Mouse (Mus musculus): ENCODE data around the gene Helb.
"Not testable (repeated sequence)": the region's sequence is repeated elsewhere in the genome, so short reads cannot be mapped to it uniquely, and the experiment has no call there.

Helb gene

DNA sequence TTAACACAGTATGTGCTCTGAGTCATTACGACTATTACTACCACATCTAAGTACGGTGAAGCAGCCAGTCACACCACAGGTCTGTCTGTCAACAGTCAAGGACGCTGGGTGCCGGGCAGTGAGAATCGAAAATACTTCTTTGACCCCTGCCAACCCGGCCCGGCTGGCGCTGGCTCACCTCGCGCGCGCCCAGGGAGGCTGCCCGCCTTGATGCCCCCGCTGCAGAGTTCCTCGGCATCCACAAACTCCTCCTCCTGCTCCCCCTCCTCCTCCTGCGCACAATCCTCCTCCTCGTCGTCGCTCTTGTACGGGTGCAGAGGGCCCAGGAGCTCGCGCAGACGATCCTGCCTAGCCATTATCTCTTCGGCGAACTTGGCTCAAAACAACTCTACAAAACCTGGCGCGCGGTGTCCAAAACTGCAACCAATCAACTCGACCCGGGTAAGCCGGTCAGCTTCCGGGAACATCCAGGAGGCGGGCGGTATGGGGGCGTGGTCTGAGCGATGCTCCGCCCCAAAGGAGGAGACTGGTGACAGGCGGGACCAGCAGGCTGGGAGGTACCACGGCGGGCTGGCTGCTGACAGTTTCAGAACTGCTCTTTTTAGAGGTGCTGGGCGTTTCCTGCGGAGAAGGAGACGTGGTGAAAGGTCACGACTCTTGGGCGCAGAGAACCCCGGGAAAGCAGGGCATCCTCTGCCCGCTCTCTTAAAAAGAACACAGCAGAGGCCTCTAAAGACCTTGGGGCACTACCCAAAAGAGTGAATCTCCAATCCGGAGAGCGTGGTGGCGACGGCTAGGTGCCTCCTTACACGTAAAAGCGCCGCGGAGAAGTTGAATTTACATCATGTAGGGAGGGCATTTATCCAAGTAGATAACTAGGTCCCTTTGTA is at the start of gene Helb:
TSS of gene Helb (minus strand) at position 481 of the 890 bp plus-strand sequence.
- peak; percentile 99 for DNase-seq (ENCODE audit: low spot score)

DNA sequence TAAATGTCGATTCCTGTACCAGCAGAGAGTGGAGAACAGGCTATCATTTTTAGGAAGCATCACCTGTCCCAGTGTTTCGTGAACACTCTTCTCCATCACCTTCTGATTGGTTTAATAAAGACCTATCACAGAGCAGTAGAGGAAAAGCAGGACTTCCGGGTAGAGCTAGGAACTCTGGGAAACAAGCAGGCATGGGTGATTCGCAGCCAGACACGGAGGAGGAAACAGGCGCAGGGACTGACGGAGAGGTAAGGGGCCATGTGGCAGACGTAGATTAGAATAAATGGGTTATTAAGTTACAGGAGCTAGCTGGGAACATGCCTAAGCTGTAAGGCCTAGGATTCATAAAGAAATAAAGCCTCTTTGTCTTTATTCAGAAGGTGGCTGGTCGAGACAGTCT is 47.7 kb upstream of the Helb start:
- DNase-seq (ENCODE audit: low spot score), result no peak

DNA sequence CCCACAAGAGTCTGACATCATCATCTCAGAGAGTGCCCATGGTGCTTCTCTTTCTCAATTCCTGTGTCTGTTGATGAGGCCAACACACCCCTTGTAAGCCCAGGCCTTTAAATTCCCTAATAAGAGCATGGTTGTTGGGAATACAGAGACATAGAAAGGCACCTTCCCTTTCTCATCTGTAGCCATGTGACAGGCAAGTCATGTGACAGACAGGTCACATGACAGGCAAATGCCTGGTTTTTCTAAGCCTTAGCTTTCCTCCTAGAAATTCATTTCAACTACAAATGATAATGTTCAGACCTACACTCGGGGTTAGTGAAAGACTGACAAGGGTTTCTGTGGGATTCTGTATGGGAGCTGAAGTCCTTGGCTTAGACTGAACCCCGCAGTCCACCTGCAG is 41.1 kb upstream of the Helb start:
- DNase-seq (ENCODE audit: low spot score), result no peak

DNA sequence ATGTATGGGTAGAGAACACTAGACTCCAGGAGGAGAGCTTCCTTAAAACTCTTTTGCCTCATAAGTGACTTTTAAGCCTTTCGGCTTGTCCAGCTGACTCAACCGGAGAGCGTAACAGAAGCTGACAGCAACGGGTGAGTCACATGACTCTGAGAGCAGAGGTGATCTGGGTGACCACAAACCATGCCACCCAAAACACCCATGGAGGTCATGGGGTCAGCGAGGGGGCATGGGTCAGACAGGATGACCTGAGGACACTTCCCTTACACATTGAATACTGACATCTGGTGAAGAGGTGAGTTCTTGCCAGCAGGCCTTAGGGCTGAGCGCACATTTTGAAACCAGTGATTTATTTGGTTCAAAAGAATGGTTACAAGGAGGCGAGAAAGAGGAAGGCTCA is 38.9 kb upstream of the Helb start:
- no peak for DNase-seq (ENCODE audit: low spot score)

DNA sequence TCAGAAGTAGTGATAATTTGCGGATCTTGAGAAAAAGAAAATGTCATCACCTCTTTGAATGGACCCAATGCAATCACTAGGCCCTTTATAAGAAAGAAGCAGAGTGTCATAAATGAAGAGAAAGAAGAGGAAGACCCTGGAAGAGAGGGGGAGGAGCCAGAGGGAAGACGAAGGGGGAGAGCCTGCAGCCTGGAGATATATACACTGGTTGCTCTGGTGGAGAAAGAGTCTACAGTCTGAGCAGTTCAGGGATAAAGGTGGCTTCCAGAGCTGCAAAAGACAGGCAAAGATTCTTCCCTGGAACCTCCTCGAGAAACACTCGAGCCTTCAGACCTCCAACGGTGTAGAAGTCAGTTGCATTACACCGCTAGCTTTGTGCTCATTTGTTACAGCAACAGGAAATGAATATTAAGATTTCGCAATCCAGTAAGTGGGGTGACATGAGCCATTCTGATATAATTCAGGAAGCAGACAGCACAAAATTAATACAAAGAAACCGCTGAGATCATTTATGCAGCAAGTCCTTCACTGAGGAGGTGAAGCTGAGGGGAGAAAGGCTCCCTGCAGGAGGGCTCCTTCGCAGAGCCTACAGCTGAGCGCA is 28.2 kb upstream of the Helb start:
- DNase-seq (ENCODE audit: low spot score), result no peak

DNA sequence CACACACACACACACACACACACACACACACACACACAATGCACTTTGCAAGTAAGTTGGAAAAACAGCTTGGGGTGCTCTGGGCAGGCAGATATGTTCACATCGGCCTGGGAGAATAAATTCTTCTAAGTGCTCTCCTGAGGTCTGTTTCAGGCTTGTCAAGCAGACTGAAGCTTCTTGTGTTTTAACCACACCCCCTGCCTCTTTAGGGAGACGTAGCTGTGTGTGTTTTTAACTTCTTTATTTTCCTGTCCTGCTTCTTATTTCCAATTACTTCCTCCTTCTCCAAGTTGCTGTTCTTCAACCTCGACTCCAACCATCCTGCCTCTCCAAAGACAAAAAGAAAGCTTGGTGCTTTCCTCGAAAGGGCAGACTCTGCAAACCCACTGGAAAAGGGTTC is 27.4 kb upstream of the Helb start:
- no peak for DNase-seq (ENCODE audit: low spot score)

DNA sequence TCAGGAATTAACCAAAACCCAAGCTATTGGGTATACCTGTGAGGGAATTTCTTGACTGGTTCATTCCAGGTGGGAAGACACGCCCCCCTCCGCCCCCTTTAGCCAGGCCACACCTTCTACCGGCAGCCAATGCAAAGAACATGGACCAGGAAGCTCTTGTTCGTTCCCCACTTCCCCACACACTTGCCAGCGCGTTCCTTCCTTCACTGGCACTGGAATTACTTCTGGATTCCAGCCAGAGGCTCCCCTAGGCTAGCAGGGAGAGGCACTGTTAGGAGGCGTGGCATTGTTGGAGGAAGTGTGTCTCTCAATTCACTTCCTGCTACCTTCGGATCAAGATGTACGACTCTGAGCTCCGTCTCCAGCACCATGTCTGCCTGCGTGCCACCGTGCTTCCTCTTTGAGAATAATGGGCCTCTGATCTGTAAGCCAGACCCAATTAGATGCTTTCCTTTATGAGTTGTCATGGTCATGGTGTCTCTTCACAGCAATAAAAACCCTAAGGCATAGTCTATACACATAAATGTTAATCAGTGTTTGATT is 23.3 kb upstream of the Helb start:
- no peak for DNase-seq (ENCODE audit: low spot score)

DNA sequence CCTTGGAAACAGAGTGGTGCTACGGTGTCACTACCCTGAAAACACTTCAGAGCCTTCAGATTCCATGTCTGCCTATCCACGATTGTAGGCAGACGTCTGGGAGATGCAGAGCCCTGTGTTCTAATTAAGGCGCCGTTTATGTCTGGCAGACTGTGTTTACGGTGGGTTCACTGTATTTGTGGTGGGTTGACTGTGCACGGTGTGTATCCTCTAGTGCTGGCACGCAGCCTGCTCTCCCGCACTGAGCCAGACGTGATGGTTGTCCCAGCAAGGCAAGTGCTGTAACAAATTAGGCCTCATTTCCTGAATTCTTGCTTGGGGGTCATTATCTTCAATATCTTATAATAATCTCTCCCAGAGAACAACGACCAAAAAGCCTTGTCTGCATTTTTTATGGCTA is 20.9 kb upstream of the Helb start:
- no peak for DNase-seq (ENCODE audit: low spot score)

DNA sequence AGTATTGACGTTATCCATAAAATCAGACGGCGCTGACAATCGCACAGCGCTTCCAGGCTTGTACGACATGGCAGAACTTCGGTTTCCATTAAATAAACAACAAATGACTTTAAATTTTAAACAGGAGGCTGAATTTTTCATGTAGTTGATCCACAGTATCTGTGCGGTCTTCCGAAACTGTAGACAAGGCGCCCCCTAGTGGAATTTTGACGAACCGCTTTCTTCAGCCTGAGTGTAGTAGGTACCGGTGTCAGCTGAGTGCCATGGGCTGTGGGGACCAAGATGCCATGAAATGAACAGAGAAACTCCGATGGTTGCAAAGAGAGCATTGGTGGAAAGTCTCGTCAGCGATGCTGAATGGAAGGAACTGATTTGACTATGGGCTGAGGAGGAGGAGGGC is 17.8 kb upstream of the Helb start:
- DNase-seq (ENCODE audit: low spot score), result peak; percentile 55

DNA sequence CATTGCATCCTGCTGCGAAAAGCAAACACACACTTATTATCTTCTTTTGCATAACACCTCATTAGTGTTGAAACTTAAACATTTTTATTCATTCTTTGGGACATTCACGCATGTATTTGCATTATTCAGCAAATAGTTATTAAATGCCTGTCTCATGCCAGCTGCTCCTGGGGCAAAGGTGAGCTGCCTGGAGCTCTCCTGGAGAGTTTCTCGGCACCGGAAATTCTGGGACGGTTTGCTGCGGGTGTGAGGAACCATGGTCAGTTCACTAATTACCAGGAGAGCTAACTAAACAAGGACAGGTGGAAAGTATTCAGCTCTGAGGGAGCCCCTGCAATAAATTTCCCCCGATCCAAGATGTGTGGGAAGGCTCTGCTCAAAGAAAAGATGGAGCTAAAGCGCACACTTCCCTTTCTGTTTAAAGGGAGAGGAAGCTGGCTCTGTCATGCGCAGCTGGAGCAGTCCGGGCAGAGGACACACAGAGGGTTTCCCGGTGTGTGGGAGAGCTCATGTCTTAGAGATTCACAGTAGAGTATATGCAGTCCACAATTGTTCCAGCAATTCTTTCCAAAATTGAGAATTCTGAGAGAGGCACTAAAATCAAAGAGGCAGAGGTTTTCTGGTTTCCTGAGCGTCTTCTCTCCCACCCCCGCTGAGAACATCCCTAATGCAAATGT is 16.0 kb upstream of the Helb start:
- DNase-seq (ENCODE audit: low spot score), result no peak

DNA sequence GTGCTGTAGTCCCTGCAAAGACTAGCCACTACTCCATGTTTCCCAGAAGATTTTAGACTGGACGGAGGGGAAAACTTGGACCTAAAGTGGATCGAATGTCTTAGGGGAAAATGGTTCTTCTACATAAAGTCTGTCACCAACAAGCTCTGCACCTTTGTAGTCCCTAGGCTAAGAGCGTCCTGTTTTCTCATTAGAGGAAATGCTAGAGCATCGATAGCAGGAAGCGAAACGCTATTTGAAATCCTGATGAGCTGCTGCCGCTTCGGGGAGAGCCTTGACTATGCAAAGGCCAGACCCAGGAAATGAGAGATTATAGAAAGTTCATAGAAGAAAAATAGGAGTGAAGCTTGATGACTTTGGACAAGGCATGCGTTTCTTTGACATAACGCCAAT is 12.7 kb upstream of the Helb start:
- no peak for DNase-seq (ENCODE audit: low spot score)

DNA sequence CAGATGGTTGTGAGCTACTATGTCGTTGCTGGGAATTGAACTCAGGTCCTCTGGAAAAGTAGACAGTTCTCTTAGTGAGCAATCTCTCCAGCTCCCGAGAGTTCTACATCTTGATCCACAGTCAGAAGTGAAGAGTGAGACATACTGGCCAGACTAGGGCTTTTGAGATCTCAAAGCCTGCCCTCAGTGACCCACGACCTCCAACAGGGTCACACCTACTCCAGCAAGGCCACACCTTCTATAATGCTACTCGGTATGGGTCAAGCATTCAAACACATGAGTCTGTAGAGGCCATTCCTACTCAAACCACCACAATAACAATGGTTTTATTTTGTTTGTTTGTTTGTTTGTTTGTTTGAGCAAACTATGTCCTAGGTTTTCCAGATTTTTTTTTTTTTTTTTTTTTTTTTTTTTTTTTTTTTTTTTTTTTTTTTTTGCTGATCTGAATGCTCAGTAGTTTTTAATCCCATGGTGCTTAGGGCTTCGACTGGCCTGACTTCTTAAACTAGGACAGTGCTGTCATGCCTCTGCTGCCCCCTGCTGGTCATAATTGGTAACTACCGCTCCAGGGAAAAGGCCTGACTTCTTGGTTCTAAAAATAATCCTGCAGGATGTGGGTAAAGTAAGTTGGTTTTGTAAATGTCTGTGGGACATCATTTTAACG is 12.1 kb upstream of the Helb start:
- peak; percentile 87 for DNase-seq (ENCODE audit: low spot score)

DNA sequence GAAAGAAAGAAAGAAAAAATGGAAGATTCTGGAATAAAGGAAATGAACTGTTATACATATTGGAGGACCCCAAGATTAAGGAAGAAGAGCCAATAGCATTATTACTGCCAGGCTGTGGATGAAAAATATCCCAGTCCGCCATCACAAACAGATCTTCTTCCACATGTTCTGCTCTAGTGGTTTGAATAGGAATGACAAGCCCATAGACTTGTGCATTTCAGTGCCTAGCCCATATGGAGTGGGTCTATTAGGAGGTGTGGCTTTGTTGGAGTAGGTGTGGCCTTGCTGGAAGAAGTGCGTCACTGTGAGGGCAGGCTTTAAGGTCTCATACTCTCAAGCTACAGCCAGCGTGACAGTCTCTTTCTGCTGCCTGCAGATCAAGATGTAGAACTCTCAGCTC is 10.9 kb upstream of the Helb start:
- no peak for DNase-seq (ENCODE audit: low spot score)

DNA sequence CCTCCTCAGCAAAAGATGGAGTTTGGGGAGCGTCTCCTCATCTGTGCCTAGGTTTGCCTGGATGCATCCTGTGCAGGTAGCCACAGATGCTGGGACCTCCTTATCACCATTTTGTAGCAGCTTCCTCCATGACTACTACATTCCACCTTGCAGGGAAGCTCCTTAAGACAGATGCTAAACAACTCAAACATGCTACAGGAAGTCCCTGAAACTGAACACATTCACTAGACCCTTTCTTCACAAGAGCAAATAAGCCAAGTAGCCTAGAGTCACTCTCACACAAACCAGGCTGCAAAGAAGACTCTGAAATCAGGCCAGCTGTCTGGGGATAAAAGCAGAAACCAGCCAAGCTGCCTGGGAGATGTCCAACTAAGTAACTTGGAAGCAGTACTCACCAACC is 2.5 kb upstream of the Helb start:
- DNase-seq (ENCODE audit: low spot score), result no peak

DNA sequence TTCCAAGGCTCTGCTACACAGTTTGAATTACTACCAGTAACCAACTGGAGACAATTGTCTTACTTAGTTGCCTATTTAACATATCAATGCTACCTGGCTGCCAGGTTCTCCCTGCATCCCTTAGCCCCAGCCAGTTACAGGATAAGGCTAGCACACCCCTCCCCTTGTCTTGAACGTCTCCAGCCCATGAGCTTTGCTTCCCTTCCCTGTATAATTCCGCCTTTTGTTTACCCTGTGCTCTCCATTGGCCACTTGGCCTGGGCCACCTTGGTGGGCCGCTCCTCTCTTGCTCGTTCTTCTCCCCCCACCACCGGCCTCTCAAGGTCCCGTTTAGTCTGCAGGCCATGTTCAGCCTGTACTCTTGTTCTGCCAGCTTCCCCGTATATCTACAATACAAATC is 1.7 kb upstream of the Helb start:
- DNase-seq (ENCODE audit: low spot score), result no peak

DNA sequence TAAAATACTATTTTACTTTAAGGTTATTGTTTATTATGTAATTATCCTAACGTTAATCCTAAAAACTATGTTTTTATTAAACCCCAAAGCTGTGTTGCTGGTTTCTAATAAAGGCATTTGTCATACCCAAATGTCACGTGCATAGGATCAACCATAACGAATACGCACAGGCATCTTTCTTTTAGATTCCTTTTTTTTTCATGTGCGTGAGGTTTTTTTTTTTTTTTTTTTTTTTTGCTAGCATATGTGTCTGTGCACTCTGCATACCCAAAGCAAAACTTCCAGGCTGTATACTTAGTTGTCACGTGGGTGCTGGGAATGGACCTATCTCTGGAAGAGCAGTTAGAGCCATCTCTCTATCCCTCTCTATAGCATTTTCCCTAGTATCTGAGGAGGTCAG is 1.2 kb upstream of the Helb start:
- no peak for DNase-seq (ENCODE audit: low spot score)

DNA sequence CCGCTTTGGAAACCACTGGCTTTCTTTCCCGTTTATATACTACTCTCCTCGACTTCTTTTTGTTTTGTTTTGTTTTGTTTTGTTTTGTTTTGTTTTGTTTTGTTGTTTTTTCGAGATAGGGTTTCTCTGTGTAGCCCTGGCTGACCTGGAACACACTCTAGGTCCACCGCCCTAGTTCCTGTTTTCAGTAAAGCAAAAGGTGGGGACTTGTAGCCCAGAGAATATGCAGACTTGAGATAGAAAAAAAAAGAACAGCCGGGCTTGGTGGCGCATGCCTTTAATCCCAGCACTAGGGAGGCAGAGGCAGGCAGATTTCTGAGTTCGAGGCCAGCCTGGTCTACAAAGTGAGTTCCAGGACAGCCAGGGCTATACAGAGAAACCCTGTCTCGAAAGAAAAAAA is 695 bp upstream of the Helb start:
- not testable (repeated sequence) for DNase-seq (ENCODE audit: low spot score)

DNA sequence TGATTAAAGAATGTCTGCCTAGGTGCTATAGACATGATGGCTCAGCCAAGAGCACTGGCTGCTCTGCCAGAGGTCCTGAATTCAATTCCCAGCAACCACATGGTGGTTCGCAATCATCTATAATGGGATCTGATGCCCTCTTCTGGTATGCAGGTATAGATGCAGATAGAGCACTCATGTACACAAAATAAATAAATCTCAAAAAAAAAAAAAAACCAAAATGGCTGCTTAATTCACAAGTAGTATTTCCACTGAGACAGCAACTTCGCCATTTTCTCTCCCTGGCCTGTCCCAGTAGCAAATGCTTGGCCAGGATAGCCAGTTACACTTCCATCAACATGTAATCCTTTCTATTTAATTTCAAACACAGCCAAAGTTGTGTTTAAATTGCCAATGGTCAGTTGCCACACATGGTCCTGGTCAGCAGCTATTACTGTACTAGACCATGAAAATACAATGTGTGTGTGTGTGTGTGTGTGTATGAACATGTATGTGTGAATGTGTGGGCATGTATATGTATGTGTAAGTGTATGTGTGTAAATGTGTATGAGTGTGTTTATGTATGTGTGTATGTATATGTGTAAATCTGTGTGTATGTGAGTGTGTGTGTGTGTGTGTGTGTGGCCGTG is 982 bp downstream of the Helb start:
- DNase-seq (ENCODE audit: low spot score), result no peak

DNA sequence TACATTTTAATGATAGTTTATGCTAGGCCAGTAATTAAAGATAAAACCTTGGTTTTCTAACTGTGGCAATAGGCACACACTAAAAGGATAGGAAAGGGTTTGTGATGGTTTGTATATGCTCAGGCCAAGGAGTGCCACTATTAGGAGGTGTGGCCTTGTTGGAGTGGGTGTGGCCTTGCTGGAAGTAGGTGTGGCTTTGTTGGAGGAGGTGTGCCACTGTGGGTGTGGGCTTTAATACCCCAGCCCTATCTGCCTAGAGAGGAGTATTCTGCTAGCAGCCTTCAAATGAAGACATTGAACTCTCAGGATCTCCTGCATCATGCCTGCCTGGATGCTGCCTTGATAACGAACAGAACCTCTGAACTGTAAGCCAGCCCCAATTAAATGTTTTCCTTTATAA is 12.0 kb downstream of the Helb start:
- DNase-seq (ENCODE audit: low spot score), result no peak

DNA sequence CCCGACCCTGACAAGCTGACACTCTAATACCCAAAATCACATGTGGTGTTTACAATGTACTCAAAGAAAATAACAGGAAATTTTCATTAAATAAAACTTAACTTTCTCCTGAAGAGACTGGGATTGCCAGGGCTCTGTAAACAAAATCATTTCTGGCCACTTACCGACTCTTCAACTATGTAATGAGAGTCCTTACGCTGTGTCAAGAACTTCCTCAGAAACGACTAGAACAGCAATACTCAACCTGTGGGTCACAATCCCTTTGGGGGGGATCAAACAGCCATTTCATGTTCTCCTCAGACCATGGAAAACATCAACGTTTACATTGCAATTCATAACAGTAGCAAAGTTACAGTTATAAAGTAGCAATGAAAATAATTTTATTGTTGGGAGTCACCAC is 15.2 kb downstream of the Helb start:
- no peak for DNase-seq (ENCODE audit: low spot score)

DNA sequence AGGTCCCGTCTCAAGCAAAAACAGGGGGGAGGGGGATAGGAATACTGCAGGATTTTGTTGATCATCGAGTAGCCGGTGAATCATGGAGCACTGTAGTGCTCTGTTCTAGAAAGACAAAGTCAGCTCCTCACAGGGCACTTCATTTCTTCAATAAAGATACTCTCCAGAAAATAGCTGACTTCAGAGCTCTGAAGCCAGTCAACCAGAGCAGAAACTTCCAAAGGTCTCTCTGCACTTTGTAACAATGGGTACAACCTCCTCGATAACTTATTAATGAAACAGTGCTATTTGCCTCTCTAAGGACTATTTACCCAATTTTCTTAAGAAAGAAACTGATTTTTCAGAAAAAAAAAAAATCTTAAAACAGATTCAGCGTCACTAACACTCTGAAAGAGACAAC is 17.1 kb downstream of the Helb start:
- DNase-seq (ENCODE audit: low spot score), result no peak

DNA sequence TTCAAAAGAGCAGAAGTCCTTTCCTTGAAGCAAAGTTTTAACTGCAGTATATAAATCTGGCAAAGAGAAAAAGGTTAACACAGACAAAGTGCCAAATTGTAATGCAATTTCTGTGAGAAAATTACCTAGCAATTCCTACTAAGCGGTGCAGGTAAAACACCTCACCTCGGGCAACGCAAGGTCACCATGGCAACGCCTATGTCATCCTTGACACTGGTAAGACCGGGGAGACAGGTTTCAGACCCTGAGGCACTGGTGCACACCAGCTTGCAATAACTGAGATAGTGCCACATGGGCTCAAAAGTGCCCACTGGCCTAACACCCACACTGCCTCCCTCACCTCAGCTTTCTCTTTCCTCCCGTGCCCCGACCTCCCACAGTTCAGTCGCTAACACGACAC is 17.7 kb downstream of the Helb start:
- DNase-seq (ENCODE audit: low spot score), result no peak
